Mouse (Mus musculus): ENCODE results near the gene Prl7b1. TPM values are rescaled to one million over a fixed set of nuclear protein-coding genes. Genes with fewer than 3 reads are reported as not detected.

The Prl7b1 gene
- polyA plus RNA-seq (2017; shearing (Covaris generic)), result not detected

DNA sequence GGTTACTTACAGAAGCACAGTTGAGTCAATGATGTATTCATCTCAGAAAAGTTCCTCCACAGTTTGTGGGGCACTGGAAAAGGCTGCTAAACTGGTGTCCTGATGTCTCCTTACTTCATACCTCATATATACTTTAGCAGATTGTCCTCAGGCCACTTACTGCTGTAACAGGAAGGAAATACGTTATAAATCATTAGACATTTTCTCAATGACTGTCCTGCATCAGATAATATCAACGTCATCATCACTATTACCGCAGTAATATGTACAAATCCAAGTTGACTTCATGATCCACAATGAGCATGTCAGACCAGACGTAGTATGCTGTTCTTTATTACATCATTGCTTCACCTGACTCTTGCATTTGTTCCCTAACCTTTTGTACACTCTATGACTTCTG lies at the start of gene Prl7b1:
Prl7b1 (minus strand) TSS at position 101 of the 400 bp plus-strand sequence.
- ATAC-seq, result no peak

DNA sequence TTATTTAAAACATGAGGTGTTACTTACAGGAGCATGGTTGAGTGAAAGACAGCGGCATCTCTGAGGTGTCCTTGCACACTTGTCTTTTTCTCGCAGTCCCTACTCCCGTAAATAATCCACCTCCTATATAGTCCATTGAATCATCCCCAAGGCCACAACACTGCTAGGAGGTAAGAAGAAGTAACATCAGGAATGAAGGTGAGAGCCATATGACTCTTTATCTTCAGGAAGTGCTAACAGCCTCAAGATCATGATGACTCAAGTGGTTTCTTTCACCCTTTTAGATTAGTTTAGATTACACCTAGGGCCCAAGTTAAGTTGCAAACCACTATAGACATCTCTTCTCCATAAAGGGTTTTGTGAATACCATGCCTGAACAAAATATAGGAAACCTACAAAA lies 32.0 kb upstream of the Prl7b1 start, which contains the start of gene Prl7a1:
Prl7a1 (minus strand) TSS at position 101 of the 400 bp plus-strand sequence.
- no peak for ATAC-seq

DNA sequence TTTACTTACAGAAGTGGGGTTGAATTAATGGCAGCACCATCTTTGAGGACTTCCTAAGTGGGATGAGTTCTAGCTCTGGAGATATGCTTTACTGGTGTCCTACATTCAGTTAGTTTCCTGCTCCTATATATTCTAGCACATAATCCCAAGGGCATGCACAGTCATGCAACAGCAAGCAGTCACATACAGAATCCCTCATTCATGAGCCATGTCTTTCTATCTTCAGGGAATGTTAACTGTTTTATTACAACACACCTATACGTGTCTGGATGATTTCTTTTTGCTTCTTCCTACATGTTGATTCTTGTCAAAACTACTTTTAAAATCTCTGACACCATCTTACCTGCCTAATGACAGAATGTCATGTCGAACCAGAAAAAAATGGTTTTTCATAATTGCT lies 28.3 kb downstream of the Prl7b1 start, which contains the start of gene Prl8a1:
Prl8a1 (minus strand) TSS at position 101 of the 400 bp plus-strand sequence.
- ATAC-seq, result no peak

- no peak for ATAC-seq
Measured at GRCm38 (mm10) chr13:27564506-27564905, 45.9 kb downstream of the Prl7b1 start, which contains the start of gene Prl8a9. Gene Prl8a9 (minus strand): TSS chr13:27564606.

- no peak for ATAC-seq
Measured at GRCm38 (mm10) chr13:27553336-27553735, 57.0 kb downstream of the Prl7b1 start.

Other genes starting within 250 kb of the Prl7b1 start
- gene Prl2b1, start 219.7 kb downstream of the Prl7b1 start, polyA plus RNA-seq (2017; shearing (Covaris generic)), result not detected
- not detected for gene Prl8a6, start 171.9 kb downstream of the Prl7b1 start, polyA plus RNA-seq (2017; shearing (Covaris generic))
- not detected for gene Prl8a8, start 97.4 kb downstream of the Prl7b1 start, polyA plus RNA-seq (2017; shearing (Covaris generic))
- not detected for gene Prl8a9, start 46.0 kb downstream of the Prl7b1 start, polyA plus RNA-seq (2017; shearing (Covaris generic))
- not detected for gene Prl8a1, start 28.4 kb downstream of the Prl7b1 start, polyA plus RNA-seq (2017; shearing (Covaris generic))
- not detected for gene Prl7a1, start 31.9 kb upstream of the Prl7b1 start, polyA plus RNA-seq (2017; shearing (Covaris generic))
- gene Prl7a2, start 57.5 kb upstream of the Prl7b1 start, polyA plus RNA-seq (2017; shearing (Covaris generic)), result not detected
- gene Prl7d1, start 106.2 kb upstream of the Prl7b1 start, polyA plus RNA-seq (2017; shearing (Covaris generic)), result not detected
- not detected for gene Prl7c1, start 170.2 kb upstream of the Prl7b1 start, polyA plus RNA-seq (2017; shearing (Covaris generic))
- gene Prl2a1, start 191.1 kb upstream of the Prl7b1 start, polyA plus RNA-seq (2017; shearing (Covaris generic)), result not detected
- not detected for gene Prl2c1, start 238.8 kb upstream of the Prl7b1 start, polyA plus RNA-seq (2017; shearing (Covaris generic))

Measured in inflammation-experienced regulatory T-cells, adult 6 months (primary cell).